Mouse (Mus musculus): ENCODE data around the gene Mecom.

- no peak for TF ChIP-seq CTCF (conservative IDR thresholded peaks at IDR 0.05; ENCODE audit: low read length)
- no peak for TF ChIP-seq POU5F1 (IDR thresholded peaks at IDR 0.05; ENCODE audit: borderline replicate concordance, low read length)
Observed at GRCm38 (mm10) chr3:30466031-30466650, 81.7 kb downstream of the Mecom start.

All from E14TG2a.4 (cell line).